Mouse (Mus musculus): ENCODE data around the gene Ppil4. TPM values are rescaled to one million over a fixed set of nuclear protein-coding genes. Genes with fewer than 3 reads are reported as not detected.

Ppil4 gene
- total RNA-seq, 2 experiments from 2014 or later: 31.7 to 32.3 TPM

- no peak for DNase-seq (ENCODE audit: low spot score in 2 of 2)
These were observed 67.8 kb downstream of the Ppil4 start for GRCm38 (mm10) chr10:7860494-7860893.

- no peak for DNase-seq (ENCODE audit: low spot score in 2 of 2)
These were observed 68.7 kb downstream of the Ppil4 start for GRCm38 (mm10) chr10:7861259-7861936.

DNA sequence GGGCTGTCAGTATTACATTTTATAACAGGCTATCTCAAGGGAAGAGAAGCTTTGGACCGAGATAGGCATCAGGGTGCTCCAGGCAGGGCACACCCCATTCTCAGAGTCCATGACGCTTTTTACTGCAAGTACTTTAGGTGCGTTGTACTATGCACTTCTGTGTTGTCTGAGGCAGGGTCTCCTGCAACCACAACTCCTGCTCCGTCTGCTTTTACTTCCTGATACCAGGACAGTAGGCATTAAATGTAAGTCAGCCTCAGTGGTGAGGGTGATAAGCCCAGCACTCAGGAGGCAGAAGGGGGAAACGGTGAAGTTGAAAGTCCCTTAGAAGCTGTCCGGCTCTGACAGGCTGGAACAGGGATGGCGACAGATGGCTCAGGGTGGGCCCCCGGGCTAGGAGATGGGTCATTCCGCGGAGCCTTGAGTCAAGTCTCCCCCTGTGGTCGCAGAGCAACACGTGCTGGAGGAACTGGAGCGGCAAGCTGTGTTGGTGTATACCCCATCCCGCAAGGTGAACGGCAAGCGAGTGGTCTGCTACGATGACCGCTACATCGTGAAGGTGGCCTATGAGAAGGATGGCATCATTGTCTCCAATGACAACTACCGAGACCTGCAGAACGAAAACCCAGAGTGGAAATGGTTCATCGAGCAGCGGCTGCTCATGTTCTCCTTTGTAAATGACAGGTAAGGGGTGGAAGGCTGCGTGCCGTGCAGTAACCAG is 69.4 kb downstream of the Ppil4 start:
- no peak for DNase-seq (ENCODE audit: low spot score in 2 of 2)

DNA sequence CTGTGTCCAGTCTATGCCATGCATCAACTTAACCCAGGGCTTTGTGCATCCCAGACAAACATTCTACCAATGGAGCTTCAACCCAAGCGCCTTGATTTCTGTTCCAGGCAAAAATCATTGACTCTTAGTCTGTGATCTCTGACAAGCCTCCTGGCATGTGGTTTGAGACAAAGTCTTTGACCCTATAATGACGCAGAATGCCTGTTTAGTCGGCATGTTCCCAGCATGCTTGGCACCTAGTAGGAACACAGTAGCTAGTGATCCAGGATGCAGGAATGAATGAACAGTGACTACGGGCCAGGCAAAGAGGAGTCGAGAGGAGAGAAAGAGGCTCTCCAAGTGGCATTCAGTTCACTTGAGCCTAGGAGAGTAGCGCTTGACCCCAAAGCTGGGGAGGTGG is 70.7 kb downstream of the Ppil4 start:
- no peak for DNase-seq (ENCODE audit: low spot score in 2 of 2)

- DNase-seq (ENCODE audit: low spot score in 2 of 2): no peak
These were observed 71.5 kb downstream of the Ppil4 start for GRCm38 (mm10) chr10:7864184-7864583.

DNA sequence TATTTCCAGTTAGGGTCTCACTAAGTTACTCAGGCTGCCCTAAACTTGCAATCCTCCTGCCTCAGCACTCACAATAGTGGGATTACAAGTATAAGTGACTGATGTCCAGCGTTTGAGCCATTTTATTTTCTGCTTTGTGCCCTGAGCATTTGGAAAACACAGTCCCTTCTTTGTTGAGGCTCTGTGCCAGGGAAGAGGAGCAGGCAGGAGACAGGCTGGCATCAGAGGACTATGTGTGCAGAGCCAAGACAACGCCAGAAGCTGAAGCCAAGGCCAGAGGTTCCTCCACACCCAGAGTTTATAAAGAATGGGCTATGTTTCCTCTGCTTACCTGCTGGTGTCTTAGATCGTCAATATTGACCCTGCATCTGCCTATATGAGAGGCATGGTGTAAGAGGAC is 72.1 kb downstream of the Ppil4 start:
- DNase-seq (ENCODE audit: low spot score in 2 of 2): no peak

- DNase-seq (ENCODE audit: low spot score in 2 of 2): peak in 1 of 2 experiments; percentile 13
These were observed 74.3 kb downstream of the Ppil4 start for GRCm38 (mm10) chr10:7866762-7867665.

DNA sequence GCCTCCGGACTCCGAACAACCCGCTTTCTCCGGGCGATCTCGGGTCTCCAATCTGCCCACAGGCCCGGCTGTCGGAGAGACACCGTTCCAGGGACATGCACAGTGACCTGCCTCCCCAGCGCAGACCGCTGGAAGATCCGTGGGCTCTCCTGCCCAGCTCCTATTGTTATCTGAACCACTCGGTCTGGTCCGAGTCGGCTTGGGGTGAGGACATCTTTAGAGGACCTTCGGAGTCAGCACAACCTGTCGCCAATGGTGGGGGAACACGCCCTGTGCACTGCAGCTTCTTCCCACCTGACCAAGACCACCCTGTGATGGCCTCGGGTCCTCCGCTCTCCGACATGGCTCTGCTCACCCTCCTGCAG is 75.0 kb downstream of the Ppil4 start:
- no peak for DNase-seq (ENCODE audit: low spot score in 2 of 2)

DNA sequence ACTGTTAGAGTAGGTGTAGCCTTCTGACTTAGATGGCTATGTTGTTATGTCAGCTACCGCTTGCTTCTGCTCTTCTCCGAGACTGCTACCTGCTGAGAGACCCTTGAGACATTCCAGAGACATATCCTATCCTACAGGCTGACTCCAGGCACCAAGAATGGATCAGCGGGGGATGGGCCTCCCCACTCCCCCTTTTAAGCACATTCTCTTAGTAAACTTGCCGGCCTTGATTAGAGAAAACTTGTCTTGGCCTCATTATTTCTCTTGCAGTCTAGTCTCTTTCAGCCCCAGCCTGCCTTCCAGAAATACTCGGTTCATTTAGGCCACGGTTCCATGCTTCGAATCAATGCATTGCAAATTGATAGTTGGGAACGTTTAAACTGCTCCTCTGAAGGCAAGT is 77.1 kb downstream of the Ppil4 start:
- DNase-seq (ENCODE audit: low spot score in 2 of 2): no peak

- peak; percentile 39 to 48 for DNase-seq (ENCODE audit: low spot score in 2 of 2)
These were observed 78.1 kb downstream of the Ppil4 start for GRCm38 (mm10) chr10:7870571-7871315.

DNA sequence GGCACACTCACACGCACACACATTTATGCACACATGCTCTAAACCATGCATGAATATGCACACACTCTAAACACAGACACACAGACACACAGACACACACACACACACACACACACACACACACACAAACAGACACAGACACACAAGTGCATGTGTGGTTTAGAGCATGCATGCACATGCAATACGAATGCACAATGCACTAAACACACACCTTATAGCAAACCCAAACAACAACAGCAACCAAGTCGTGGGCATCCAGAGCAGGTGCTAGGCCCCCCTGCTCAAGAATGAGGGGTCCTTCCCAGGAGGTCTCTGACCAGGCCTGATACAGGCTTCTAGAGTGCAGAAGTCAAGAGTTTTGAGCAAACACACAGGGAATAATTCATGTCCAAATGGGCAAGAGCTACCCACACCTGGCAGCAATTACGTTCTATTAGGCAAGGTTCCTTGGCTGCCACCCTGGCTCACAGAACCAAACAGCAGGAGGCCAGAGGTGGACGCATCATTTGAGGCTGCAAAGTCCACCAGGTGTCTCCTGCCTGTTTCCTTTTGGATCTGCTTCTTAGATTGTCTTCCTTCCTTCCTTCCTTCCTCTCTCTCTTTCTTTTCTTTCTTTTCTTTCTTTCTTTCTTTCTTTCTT is 78.8 kb downstream of the Ppil4 start:
- no peak for DNase-seq (ENCODE audit: low spot score in 2 of 2)

Small RNA genes lying within 50 kb of the gene (microRNA-seq; reads per million reads assigned to microRNA genes)
- 0 to 0.42 reads per million in 2 experiments for gene Mir5104

Other genes starting within 250 kb of the Ppil4 start
- 100 to 1,000 TPM; 154 to 165 TPM for gene Lrp11, start 203.1 kb upstream of the Ppil4 start, total RNA-seq (2021)
- 1 to 10 TPM; 6.3 to 7.9 TPM for gene Nup43, start 125.4 kb upstream of the Ppil4 start, total RNA-seq (2021)
- gene Pcmt1, start 111.8 kb upstream of the Ppil4 start, total RNA-seq (2021): 100 to 1,000 TPM; 197 to 208 TPM
- gene Lats1, start 111.7 kb upstream of the Ppil4 start, total RNA-seq (2021): 10 to 100 TPM; 30.2 to 32.8 TPM
- 10 to 100 TPM; 16.7 to 16.9 TPM for gene Katna1, start 66.9 kb upstream of the Ppil4 start, total RNA-seq (2021)
- gene Ginm1, start 67 bp upstream of the Ppil4 start, total RNA-seq (2021): 10 to 100 TPM; 17.8 to 19.2 TPM
- under 1 TPM in 1 of 2 experiments, not detected in 1; 0.26 TPM for gene Zc3h12d, start 39.6 kb downstream of the Ppil4 start, total RNA-seq (2021)
- 10 to 100 TPM; 56.8 to 58.1 TPM for gene Tab2, start 163.3 kb downstream of the Ppil4 start, total RNA-seq (2021)

Data from left cerebral cortex, adult 18-20 months (tissue).